Mouse (Mus musculus) olfactory bulb, adult 2 months (tissue): ENCODE measurements around the gene Tktl1. TPM values are rescaled to one million over a fixed set of nuclear protein-coding genes. Genes with fewer than 3 reads are reported as not detected.

Source experiments
- H3K27ac ChIP-seq: fragments of 200-500 bp; 2 replicates; pipeline ENCODE4 v1.5.1; 2012; ENCODE audit warnings: low read depth, low read length; ENCODE audit not compliant: insufficient read depth
- H3K4me1 ChIP-seq: fragments of 200-500 bp; 2 replicates; pipeline ENCODE4 v1.6.1; 2012; ENCODE audit warnings: low read length; ENCODE audit not compliant: control insufficient read depth, insufficient read depth
- H3K4me3 ChIP-seq: fragments of 200-500 bp; 2 replicates; pipeline ENCODE4 v1.5.1; 2012; ENCODE audit warnings: mild to moderate bottlenecking, low read depth, low read length, moderate library complexity; ENCODE audit not compliant: insufficient read depth
- CTCF ChIP-seq: fragments of 200-500 bp; IDR thresholded peaks from 2 replicates; pipeline ENCODE4 v1.5.1; 2012; ENCODE audit warnings: low read depth, mild to moderate bottlenecking, low read length, moderate library complexity; ENCODE audit not compliant: insufficient read depth
- POLR2A ChIP-seq: fragments of 200-500 bp; IDR thresholded peaks from 2 replicates; pipeline ENCODE4 v1.6.1; 2012; ENCODE audit warnings: mild to moderate bottlenecking, low read depth, low read length, moderate library complexity; ENCODE audit not compliant: insufficient read depth
- WGBS: fragments of 180-500 bp; shearing (Covaris S2); methylation state at CpG from one replicate; pipeline ENCODE4 v1.1.7; 2018; 5-methylcytosine and 5-hydroxymethylcytosine counted together
- polyA plus RNA-seq: library from polyadenylated mRNA; stranded (reverse); fragments of >200 nt; gene quantifications from 2 replicates; pipeline ENCODE4 v1.2.4, GENCODE M21; 2012; ENCODE audit warnings: low replicate concordance; ENCODE audit not compliant: missing spikeins, insufficient read depth, insufficient read length

The Tktl1 gene
- polyA plus RNA-seq, 1 experiment: not detected

- 21% methylated on average over 39 of the region's 39 CpGs for WGBS
- Histone ChIP-seq H3K27ac (peak within 1 kb of the TSS; percentile 100), H3K4me3 (peak within 1 kb of the TSS; percentile 97), H3K4me1 (peaks cover 5% of the 10 kb centered on the region)
- TF ChIP-seq CTCF (no peak), POLR2A (peak; percentile 66)
Observed at GRCm38 (mm10) chrX:74254153-74254887, 77.3 kb downstream of the Tktl1 start, which contains the start of gene Emd. Gene Emd, plus strand, starts transcription at chrX:74254687.

GRCm38 (mm10) chrX:74254888-74255565 is 78.0 kb downstream of the Tktl1 start:
- TF ChIP-seq POLR2A: no peak
- TF ChIP-seq CTCF: no peak
- peaks cover 5% of the 10 kb centered on the region for H3K4me1 ChIP-seq
- WGBS: 15% methylated on average over 31 of the region's 31 CpGs
- H3K27ac ChIP-seq: peak overlapping the region; percentile 100
- peak overlapping the region; percentile 97 for H3K4me3 ChIP-seq

- Histone ChIP-seq H3K27ac (no peak overlapping the region), H3K4me3 (no peak overlapping the region), H3K4me1 (peaks cover 5% of the 10 kb centered on the region)
- WGBS: 93% methylated on average over 3 of the region's 3 CpGs
- no peak for TF ChIP-seq POLR2A
- TF ChIP-seq CTCF: no peak
Observed at GRCm38 (mm10) chrX:74257746-74258145, 80.7 kb downstream of the Tktl1 start.

Other genes with a start within 250 kb of the Tktl1 start
- gene Renbp, start 246.4 kb upstream of the Tktl1 start, polyA plus RNA-seq: not detected in 2 replicates
- 99.2 and 394 TPM in 2 replicates for gene Hcfc1, start 210.9 kb upstream of the Tktl1 start, polyA plus RNA-seq
- not detected in 2 replicates for gene Irak1, start 153.3 kb upstream of the Tktl1 start, polyA plus RNA-seq
- not detected in 2 replicates for gene Opn1mw, start 49.8 kb upstream of the Tktl1 start, polyA plus RNA-seq
- gene Mecp2, start 41.9 kb upstream of the Tktl1 start, polyA plus RNA-seq: not detected in 2 replicates
- not detected in 2 replicates for gene Tex28, start 9.4 kb upstream of the Tktl1 start, polyA plus RNA-seq
- gene Flna, start 72.6 kb downstream of the Tktl1 start, polyA plus RNA-seq: 372 TPM in 1 of 2 replicates, not detected in the other
- not detected in 2 replicates for gene Emd, start 77.4 kb downstream of the Tktl1 start, polyA plus RNA-seq
- gene Rpl10, start 93.6 kb downstream of the Tktl1 start, polyA plus RNA-seq: not detected in 2 replicates
- not detected in 2 replicates for gene Taz, start 104.7 kb downstream of the Tktl1 start, polyA plus RNA-seq
- not detected in 2 replicates for gene Dnase1l1, start 105.1 kb downstream of the Tktl1 start, polyA plus RNA-seq
- 501 and 1,287 TPM in 2 replicates for gene Atp6ap1, start 119.8 kb downstream of the Tktl1 start, polyA plus RNA-seq
- gene Gdi1, start 127.7 kb downstream of the Tktl1 start, polyA plus RNA-seq: 513 and 810 TPM in 2 replicates
- gene Fam50a, start 135.8 kb downstream of the Tktl1 start, polyA plus RNA-seq: 224 TPM in 1 of 2 replicates, not detected in the other
- not detected in 2 replicates for gene Plxna3, start 151.8 kb downstream of the Tktl1 start, polyA plus RNA-seq
- not detected in 2 replicates for gene Lage3, start 176.4 kb downstream of the Tktl1 start, polyA plus RNA-seq
- not detected in 2 replicates for gene Ubl4a, start 196.0 kb downstream of the Tktl1 start, polyA plus RNA-seq
- gene Slc10a3, start 196.1 kb downstream of the Tktl1 start, polyA plus RNA-seq: not detected in 2 replicates
- not detected in 2 replicates for gene Fam3a, start 216.0 kb downstream of the Tktl1 start, polyA plus RNA-seq
- not detected in 2 replicates for gene Ikbkg, start 216.0 kb downstream of the Tktl1 start, polyA plus RNA-seq